Mouse (Mus musculus) CD8-positive naive resting alpha-beta T cell, adult 2 months (primary cell): ENCODE data around the gene Alg12.

ENCODE experiments used
- DNase-seq, 2 experiments: peaks; one replicate each; pipeline ENCODE4 v3.0.0; 2022; ENCODE audit warnings: low read depth in 2 of 2, low spot score in 2 of 2

Alg12 gene

GRCm38 (mm10) chr15:88854969-88855830 is 36.1 kb upstream of the Alg12 start:
- no peak for DNase-seq

- no peak for DNase-seq
Measured at GRCm38 (mm10) chr15:88854119-88854968, 35.2 kb upstream of the Alg12 start.

GRCm38 (mm10) chr15:88853106-88853505 is 34.0 kb upstream of the Alg12 start:
- no peak for DNase-seq

GRCm38 (mm10) chr15:88851507-88852149 is 32.5 kb upstream of the Alg12 start:
- DNase-seq = no peak

GRCm38 (mm10) chr15:88851076-88851475 is 32.0 kb upstream of the Alg12 start:
- DNase-seq = no peak

GRCm38 (mm10) chr15:88850146-88850826 is 31.2 kb upstream of the Alg12 start:
- no peak for DNase-seq

- no peak for DNase-seq
Measured at GRCm38 (mm10) chr15:88849621-88850020, 30.5 kb upstream of the Alg12 start.

GRCm38 (mm10) chr15:88848661-88849060 is 29.5 kb upstream of the Alg12 start:
- no peak for DNase-seq

- no peak for DNase-seq
Measured at GRCm38 (mm10) chr15:88844966-88845365, 25.8 kb upstream of the Alg12 start.

- no peak for DNase-seq
Measured at GRCm38 (mm10) chr15:88843486-88844097, 24.5 kb upstream of the Alg12 start.

GRCm38 (mm10) chr15:88842300-88842673 is 23.2 kb upstream of the Alg12 start:
- DNase-seq = no peak

GRCm38 (mm10) chr15:88841580-88842299 is 22.6 kb upstream of the Alg12 start:
- DNase-seq = no peak

GRCm38 (mm10) chr15:88841160-88841559 is 22.0 kb upstream of the Alg12 start:
- DNase-seq = no peak

- DNase-seq = no peak
Measured at GRCm38 (mm10) chr15:88840126-88840525, 21.0 kb upstream of the Alg12 start.

GRCm38 (mm10) chr15:88839271-88839670 is 20.2 kb upstream of the Alg12 start:
- DNase-seq = no peak

- DNase-seq = no peak
Measured at GRCm38 (mm10) chr15:88837977-88838376, 18.9 kb upstream of the Alg12 start.

- peak; percentile 23 to 25 for DNase-seq
Measured at GRCm38 (mm10) chr15:88837199-88837932, 18.2 kb upstream of the Alg12 start.

GRCm38 (mm10) chr15:88836571-88836970 is 17.5 kb upstream of the Alg12 start:
- DNase-seq = no peak

GRCm38 (mm10) chr15:88836031-88836430 is 16.9 kb upstream of the Alg12 start:
- no peak for DNase-seq
